8 mouse cellular contexts compared by ENCODE assay signal in genomic region chr9:49081561-49081960, GRCm38 (mm10). TPM values are rescaled to one million over a fixed set of nuclear protein-coding genes. Genes with fewer than 3 reads are reported as not detected.
DNase-seq lines count a peak whose midpoint lies in the region; ATAC-seq lines count a peak whose summit lies in the region.

No protein-coding gene starts in this region.

- no peaks in the 10 kb centered on the region for H3K27me3 ChIP-seq in liver, embryonic 12.5 days (replicated peaks)
- no peaks in the 10 kb centered on the region for H3K27me3 ChIP-seq in limb, embryonic 11.5 days (ENCODE audit: control insufficient read depth, insufficient read depth, low read length)

- H3K4me2 ChIP-seq in liver, embryonic 12.5 days: no peak overlapping the region
- H3K4me2 ChIP-seq in limb, embryonic 11.5 days (ENCODE audit: low read depth, severe bottlenecking): no peak overlapping the region

- H3K27ac ChIP-seq in liver, embryonic 12.5 days: no peak overlapping the region
- H3K27ac ChIP-seq in limb, embryonic 11.5 days (replicated peaks; ENCODE audit: low read depth, low read length): no peak overlapping the region

- H3K4me3 ChIP-seq in liver, embryonic 12.5 days: no peak overlapping the region
- H3K4me3 ChIP-seq in limb, embryonic 11.5 days (ENCODE audit: low read depth, low read length): no peak overlapping the region

- peaks cover 54% of the 10 kb centered on the region for H3K36me3 ChIP-seq in liver, embryonic 12.5 days
- H3K36me3 ChIP-seq in limb, embryonic 11.5 days (ENCODE audit: control insufficient read depth, insufficient read depth, low read length): peaks cover 2% of the 10 kb centered on the region; the same call in 1 of the 2 replicates

- no peak for ATAC-seq in liver, embryonic 12.5 days
- ATAC-seq in cerebellum, adult (ENCODE audit: insufficient number of reproducible peaks, low FRiP score, low TSS enrichment): peak; percentile 56; the same call in 1 of the 2 replicates
- ATAC-seq in limb, embryonic 11.5 days (ENCODE audit: insufficient number of reproducible peaks, low FRiP score, low TSS enrichment, low read depth): no peak

- H3K9ac ChIP-seq in liver, embryonic 12.5 days: no peak overlapping the region
- H3K9ac ChIP-seq in limb, embryonic 11.5 days (ENCODE audit: low read length): no peak overlapping the region

- H3K9me3 ChIP-seq in liver, embryonic 12.5 days (replicated peaks): no peaks in the 10 kb centered on the region
- no peaks in the 10 kb centered on the region for H3K9me3 ChIP-seq in limb, embryonic 11.5 days (ENCODE audit: control insufficient read depth, low read length)

- peak; percentile 53 for DNase-seq in liver
- peak; percentile 26 to 72 for DNase-seq in frontal cortex, postnatal 10 days (ENCODE audit: low spot score in 2 of 2)
- peak; percentile 55 to 77 for DNase-seq in kidney, adult 8-10 months
- DNase-seq in limb, embryonic 11.5 days (ENCODE audit: low spot score): peak; percentile 82
- DNase-seq in ovary, postnatal 10 days (ENCODE audit: low spot score): peak; percentile 35
- DNase-seq in urinary bladder, postnatal 25 days (ENCODE audit: low spot score): peak; percentile 54

- WGBS in liver, embryonic 12.5 days (ENCODE audit: insufficient replicate concordance): 25% methylated on average over 4 of the region's 4 CpGs
- 12% methylated on average over 4 of the region's 4 CpGs for WGBS in limb, embryonic 11.5 days

- H3K4me1 ChIP-seq in liver, embryonic 12.5 days: no peaks in the 10 kb centered on the region
- no peaks in the 10 kb centered on the region for H3K4me1 ChIP-seq in limb, embryonic 11.5 days (ENCODE audit: control insufficient read depth, insufficient read depth, low read length)

RNA-seq across cellular contexts. Expression of gene Tmprss5, which starts 0.5 kb away (rescaled TPM):
- polyA plus RNA-seq in liver, embryonic 12.5 days (2016; fragmentation: Nextera tagmentation; extraction: Ambion mirVana): not detected in 2 replicates
- 0.11 TPM in 1 of 2 replicates, not detected in the other for polyA plus RNA-seq in limb, embryonic 11.5 days (2014; fragmentation: Nextera tagmentation; extraction: Ambion mirVana)

RNA-seq across cellular contexts. Expression of gene Zw10, which starts 26.1 kb away (rescaled TPM):
- polyA plus RNA-seq in liver, embryonic 12.5 days (2016; fragmentation: Nextera tagmentation; extraction: Ambion mirVana): 32.7 and 32.8 TPM in 2 replicates
- polyA plus RNA-seq in limb, embryonic 11.5 days (2014; fragmentation: Nextera tagmentation; extraction: Ambion mirVana): 60.2 and 60.4 TPM in 2 replicates
